14 mouse cellular contexts compared by ENCODE assay signal in genomic region chr5:124045453-124046010, GRCm38 (mm10). TPM values are rescaled to one million over a fixed set of nuclear protein-coding genes. Genes with fewer than 3 reads are reported as not detected.
DNase-seq lines count a peak whose midpoint lies in the region; ATAC-seq lines count a peak whose summit lies in the region.
"Had no signal": no experiment of that assay in that cellular context is flagged by ENCODE, and none has a peak within 500 bp of the region (broad histone marks: within the 10 kb centered on the region; RNA-seq: fewer than 3 reads in every experiment).

No protein-coding gene starts in this region.

- H3K27me3 ChIP-seq in forebrain, embryonic 10.5 days (ENCODE audit: poor library complexity, severe bottlenecking): no peaks in the 10 kb centered on the region
- no peaks in the 10 kb centered on the region for H3K27me3 ChIP-seq in forebrain, embryonic 11.5 days (ENCODE audit: control insufficient read depth, insufficient read depth, low read length)
- H3K27me3 ChIP-seq in hindbrain, embryonic 15.5 days: no peaks in the 10 kb centered on the region
- H3K27me3 ChIP-seq in stomach, embryonic 15.5 days (replicated peaks): no peaks in the 10 kb centered on the region
- H3K27me3 ChIP-seq: limb, embryonic 13.5 days; Patski had no signal

- 46% methylated on average over 11 of the region's 11 CpGs for WGBS in forebrain, embryonic 10.5 days
- WGBS in forebrain, embryonic 11.5 days: 45% methylated on average over 11 of the region's 11 CpGs
- 15% methylated on average over 11 of the region's 11 CpGs for WGBS in hindbrain, embryonic 15.5 days
- WGBS in stomach, embryonic 15.5 days: 23% methylated on average over 11 of the region's 11 CpGs

- H3K27ac ChIP-seq in forebrain, embryonic 10.5 days: peak overlapping the region; percentile 66
- no peak overlapping the region for H3K27ac ChIP-seq in forebrain, embryonic 11.5 days (ENCODE audit: low read depth, low read length)
- peak overlapping the region; percentile 80 for H3K27ac ChIP-seq in hindbrain, embryonic 15.5 days (replicated peaks)
- H3K27ac ChIP-seq in stomach, embryonic 15.5 days: peak overlapping the region; percentile 40
- H3K27ac ChIP-seq: heart, adult 2 months; limb, embryonic 13.5 days had no signal

- peaks cover 51% of the 10 kb centered on the region for H3K4me1 ChIP-seq in forebrain, embryonic 10.5 days
- H3K4me1 ChIP-seq in forebrain, embryonic 11.5 days (replicated peaks; ENCODE audit: control insufficient read depth, insufficient read depth, low read length): peaks cover 8% of the 10 kb centered on the region; the same call in 1 of the 2 replicates
- peaks cover 39% of the 10 kb centered on the region for H3K4me1 ChIP-seq in hindbrain, embryonic 15.5 days (replicated peaks)
- H3K4me1 ChIP-seq in stomach, embryonic 15.5 days: peaks cover 19% of the 10 kb centered on the region

- no peaks in the 10 kb centered on the region for H3K9me3 ChIP-seq in forebrain, embryonic 10.5 days
- no peaks in the 10 kb centered on the region for H3K9me3 ChIP-seq in forebrain, embryonic 11.5 days (ENCODE audit: control insufficient read depth, low read length)
- H3K9me3 ChIP-seq in hindbrain, embryonic 15.5 days: no peaks in the 10 kb centered on the region
- no peaks in the 10 kb centered on the region for H3K9me3 ChIP-seq in stomach, embryonic 15.5 days
- H3K9me3 ChIP-seq: limb, embryonic 13.5 days had no signal

- ATAC-seq in forebrain, embryonic 11.5 days (replicated peaks; ENCODE audit: low FRiP score): no peak
- peak; percentile 25 for ATAC-seq in hindbrain, embryonic 15.5 days (ENCODE audit: low FRiP score, low read depth)
- no peak for ATAC-seq in stomach, embryonic 15.5 days (ENCODE audit: insufficient read depth, low FRiP score, low read depth)
- ATAC-seq: Patski had no signal

- DNase-seq in forebrain, embryonic 10.5 days (ENCODE audit: extremely low spot score, low spot score): no peak
- no peak for DNase-seq in forebrain, embryonic 11.5 days (ENCODE audit: low spot score)
- DNase-seq in right cerebral cortex, postnatal 10 days (ENCODE audit: low spot score in 2 of 2): peak; percentile 49 to 63
- DNase-seq in right cerebral cortex, adult 2 months (ENCODE audit: low spot score in 2 of 2): no peak
- no peak for DNase-seq in yolk sac, embryonic 10.5 days (ENCODE audit: low spot score)
- DNase-seq in T-cell, adult 2 months (ENCODE audit: low spot score): no peak
- DNase-seq: adrenal gland, postnatal 14 days; heart, adult 2 months; kidney, adult 11 months; lung, embryonic 14.5 days had no signal

- no peak overlapping the region for H3K9ac ChIP-seq in forebrain, embryonic 11.5 days (ENCODE audit: low read length)
- H3K9ac ChIP-seq in hindbrain, embryonic 15.5 days: no peak overlapping the region
- no peak overlapping the region for H3K9ac ChIP-seq in stomach, embryonic 15.5 days
- H3K9ac ChIP-seq: limb, embryonic 13.5 days; lung, embryonic 14.5 days had no signal

- no peak overlapping the region for H3K4me3 ChIP-seq in forebrain, embryonic 10.5 days
- H3K4me3 ChIP-seq in forebrain, embryonic 11.5 days (ENCODE audit: low read depth, low read length): no peak overlapping the region
- H3K4me3 ChIP-seq in hindbrain, embryonic 15.5 days: no peak overlapping the region
- H3K4me3 ChIP-seq in stomach, embryonic 15.5 days (replicated peaks): no peak overlapping the region
- H3K4me3 ChIP-seq: heart, adult 2 months; limb, embryonic 13.5 days had no signal

- H3K36me3 ChIP-seq in forebrain, embryonic 10.5 days (replicated peaks): no peaks in the 10 kb centered on the region
- H3K36me3 ChIP-seq in forebrain, embryonic 11.5 days (ENCODE audit: control insufficient read depth, insufficient read depth, low read length): no peaks in the 10 kb centered on the region
- H3K36me3 ChIP-seq in hindbrain, embryonic 15.5 days: no peaks in the 10 kb centered on the region
- H3K36me3 ChIP-seq in stomach, embryonic 15.5 days: no peaks in the 10 kb centered on the region
- H3K36me3 ChIP-seq: limb, embryonic 13.5 days had no signal

- no peak overlapping the region for H3K4me2 ChIP-seq in forebrain, embryonic 11.5 days (ENCODE audit: low read depth, low read length, severe bottlenecking)
- no peak overlapping the region for H3K4me2 ChIP-seq in hindbrain, embryonic 15.5 days
- H3K4me2 ChIP-seq in stomach, embryonic 15.5 days: no peak overlapping the region
- H3K4me2 ChIP-seq: limb, embryonic 13.5 days; lung, embryonic 14.5 days had no signal

RNA-seq across cellular contexts. Expression of gene Vps37b, which starts 13.5 kb away (rescaled TPM):
- polyA plus RNA-seq in forebrain, embryonic 10.5 days (2016; fragmentation: Nextera tagmentation; extraction: Ambion mirVana): 50.8 and 51.2 TPM in 2 replicates
- polyA plus RNA-seq in forebrain, embryonic 11.5 days (2014; fragmentation: Nextera tagmentation; extraction: Ambion mirVana): 60.2 and 61.4 TPM in 2 replicates
- 75.5 and 82.4 TPM in 2 replicates for polyA plus RNA-seq in hindbrain, embryonic 15.5 days (2015; fragmentation: Nextera tagmentation; extraction: Ambion mirVana)
- 36.2 and 37.1 TPM in 2 replicates for polyA plus RNA-seq in stomach, embryonic 15.5 days (2015; fragmentation: Nextera tagmentation; extraction: Ambion mirVana)

RNA-seq across cellular contexts. Expression of gene Abcb9, which starts 50.1 kb away (rescaled TPM):
- 0.52 and 0.65 TPM in 2 replicates for polyA plus RNA-seq in forebrain, embryonic 10.5 days (2016; fragmentation: Nextera tagmentation; extraction: Ambion mirVana)
- polyA plus RNA-seq in forebrain, embryonic 11.5 days (2014; fragmentation: Nextera tagmentation; extraction: Ambion mirVana): 1.6 and 1.7 TPM in 2 replicates
- polyA plus RNA-seq in hindbrain, embryonic 15.5 days (2015; fragmentation: Nextera tagmentation; extraction: Ambion mirVana): 21.5 and 23.5 TPM in 2 replicates
- polyA plus RNA-seq in stomach, embryonic 15.5 days (2015; fragmentation: Nextera tagmentation; extraction: Ambion mirVana): 3.4 TPM in 2 replicates

Comparison
In these comparisons a context has a peak if more than half of its experiments do, and no peak if none do; other contexts are left out.
1. DNase-seq: peak in right cerebral cortex, postnatal 10 days (2 of 2); none in forebrain, embryonic 10.5 days (single experiment), forebrain, embryonic 11.5 days (single experiment), right cerebral cortex, adult 2 months (0 of 2), yolk sac, embryonic 10.5 days (single experiment) and T-cell, adult 2 months (single experiment).